In genomic region chr11:116620073-116620472, GRCm38 (mm10) we compare ENCODE assay signal across 12 mouse cellular contexts. TPM values are rescaled to one million over a fixed set of nuclear protein-coding genes. Genes with fewer than 3 reads are reported as not detected.
DNase-seq lines count a peak whose midpoint lies in the region; ATAC-seq lines count a peak whose summit lies in the region.
"Had no signal": no experiment of that assay in that cellular context is flagged by ENCODE, and none has a peak within 500 bp of the region (broad histone marks: within the 10 kb centered on the region; RNA-seq: fewer than 3 reads in every experiment).

No protein-coding gene starts in this region.

- no peaks in the 10 kb centered on the region for H3K36me3 ChIP-seq in heart, embryonic 10.5 days
- H3K36me3 ChIP-seq in liver, embryonic 15.5 days (replicated peaks) = no peaks in the 10 kb centered on the region
- H3K36me3 ChIP-seq in stomach, embryonic 16.5 days (ENCODE audit: control insufficient read depth, insufficient read depth, low read length) = no peaks in the 10 kb centered on the region

- H3K4me1 ChIP-seq in heart, embryonic 10.5 days = peaks cover 98% of the 10 kb centered on the region
- H3K4me1 ChIP-seq in liver, embryonic 15.5 days (replicated peaks) = peaks cover 99% of the 10 kb centered on the region
- peaks cover 62% of the 10 kb centered on the region for H3K4me1 ChIP-seq in stomach, embryonic 16.5 days (ENCODE audit: control insufficient read depth, insufficient read depth, low read length)

- ATAC-seq in liver, embryonic 15.5 days (ENCODE audit: insufficient read depth) = peak; percentile 65
- ATAC-seq in stomach, embryonic 16.5 days (ENCODE audit: insufficient read depth, low FRiP score) = no peak

- WGBS in heart, embryonic 10.5 days = 15% methylated on average over 9 of the region's 9 CpGs
- 15% methylated on average over 9 of the region's 9 CpGs for WGBS in liver, embryonic 15.5 days (ENCODE audit: insufficient replicate concordance)
- 35% methylated on average over 9 of the region's 9 CpGs for WGBS in stomach, embryonic 16.5 days

- H3K9ac ChIP-seq in liver, embryonic 15.5 days = peak overlapping the region; percentile 93
- H3K9ac ChIP-seq in stomach, embryonic 16.5 days (ENCODE audit: low read length) = 0 out of 2 replicates have a peak overlapping the region, but pooled peaks have one; percentile 8

- H3K4me2 ChIP-seq in liver, embryonic 15.5 days = peak overlapping the region; percentile 93
- no peak overlapping the region for H3K4me2 ChIP-seq in stomach, embryonic 16.5 days (ENCODE audit: low read depth, low read length)

- peak overlapping the region; percentile 63 for H3K27ac ChIP-seq in heart, embryonic 10.5 days
- peak overlapping the region; percentile 93 for H3K27ac ChIP-seq in liver, embryonic 15.5 days (replicated peaks)
- H3K27ac ChIP-seq in stomach, embryonic 16.5 days (ENCODE audit: low read length) = no peak overlapping the region

- DNase-seq in heart, embryonic 10.5 days (ENCODE audit: low spot score) = peak; percentile 87
- DNase-seq in heart, adult 9 months (ENCODE audit: low spot score in 2 of 2) = no peak
- peak; percentile 10 to 60 for DNase-seq in spleen, postnatal 36 days (ENCODE audit: low spot score in 2 of 2)
- no peak for DNase-seq in spleen, postnatal 14 days (ENCODE audit: low spot score in 2 of 2)
- DNase-seq in gastrocnemius, adult 18-20 months (ENCODE audit: low spot score) = no peak
- no peak for DNase-seq in urinary bladder, adult 18-20 months (ENCODE audit: low spot score in 2 of 2)
- DNase-seq: adrenal gland, adult 8-10 months had no signal

- no peaks in the 10 kb centered on the region for H3K9me3 ChIP-seq in heart, embryonic 10.5 days
- no peaks in the 10 kb centered on the region for H3K9me3 ChIP-seq in liver, embryonic 15.5 days (replicated peaks)
- no peaks in the 10 kb centered on the region for H3K9me3 ChIP-seq in stomach, embryonic 16.5 days (replicated peaks; ENCODE audit: control insufficient read depth, low read length)

- H3K27me3 ChIP-seq in heart, embryonic 10.5 days (ENCODE audit: insufficient read depth, poor library complexity, severe bottlenecking) = no peaks in the 10 kb centered on the region
- H3K27me3 ChIP-seq in liver, embryonic 15.5 days = no peaks in the 10 kb centered on the region
- H3K27me3 ChIP-seq in stomach, embryonic 16.5 days (ENCODE audit: control insufficient read depth, insufficient read depth, low read length) = no peaks in the 10 kb centered on the region

- peak overlapping the region; percentile 1; the same call in 1 of the 2 replicates for H3K4me3 ChIP-seq in heart, embryonic 10.5 days
- H3K4me3 ChIP-seq in liver, embryonic 15.5 days (replicated peaks) = peak overlapping the region; percentile 88
- H3K4me3 ChIP-seq in stomach, embryonic 16.5 days (replicated peaks; ENCODE audit: low read length) = no peak overlapping the region

RNA-seq across cellular contexts. Expression of gene Rhbdf2, which starts 6.7 kb away (rescaled TPM):
- 6.7 and 8.7 TPM in 2 replicates for polyA plus RNA-seq in heart, embryonic 10.5 days (2016; fragmentation: Nextera tagmentation; extraction: Ambion mirVana)
- 7.2 and 7.5 TPM in 2 replicates for polyA plus RNA-seq in liver, embryonic 15.5 days (2015; fragmentation: Nextera tagmentation; extraction: Ambion mirVana)
- 8.2 and 9.3 TPM in 2 replicates for polyA plus RNA-seq in stomach, embryonic 16.5 days (2015; fragmentation: Nextera tagmentation; extraction: Ambion mirVana)
- total RNA-seq in gastrocnemius, adult 18-20 months (2021) = 10 to 100 TPM; 11.2 to 11.9 TPM

RNA-seq across cellular contexts. Expression of gene Prcd, which starts 33.3 kb away (rescaled TPM):
- polyA plus RNA-seq in heart, embryonic 10.5 days (2016; fragmentation: Nextera tagmentation; extraction: Ambion mirVana) = 0.60 and 0.78 TPM in 2 replicates
- polyA plus RNA-seq in liver, embryonic 15.5 days (2015; fragmentation: Nextera tagmentation; extraction: Ambion mirVana) = 0.16 and 0.29 TPM in 2 replicates
- polyA plus RNA-seq in stomach, embryonic 16.5 days (2015; fragmentation: Nextera tagmentation; extraction: Ambion mirVana) = 1.1 and 1.6 TPM in 2 replicates
- total RNA-seq in gastrocnemius, adult 18-20 months (2021) = under 1 TPM; 0.34 to 0.50 TPM

RNA-seq across cellular contexts. Expression of gene Aanat, which starts 33.8 kb away (rescaled TPM):
- not detected in 2 replicates for polyA plus RNA-seq in heart, embryonic 10.5 days (2016; fragmentation: Nextera tagmentation; extraction: Ambion mirVana)
- not detected in 2 replicates for polyA plus RNA-seq in liver, embryonic 15.5 days (2015; fragmentation: Nextera tagmentation; extraction: Ambion mirVana)
- not detected in 2 replicates for polyA plus RNA-seq in stomach, embryonic 16.5 days (2015; fragmentation: Nextera tagmentation; extraction: Ambion mirVana)
- total RNA-seq in gastrocnemius, adult 18-20 months (2021) = not detected
- total RNA-seq: adrenal gland, adult 8-10 months; hematopoietic stem cell, adult 5-6 weeks had no signal
- polyA plus RNA-seq: embryonic facial prominence, embryonic 11.5 days; stomach, embryonic 14.5 days had no signal

RNA-seq across cellular contexts. Expression of gene Cygb, which starts 34.0 kb away (rescaled TPM):
- 1.0 and 2.8 TPM in 2 replicates for polyA plus RNA-seq in heart, embryonic 10.5 days (2016; fragmentation: Nextera tagmentation; extraction: Ambion mirVana)
- 0.84 and 1.0 TPM in 2 replicates for polyA plus RNA-seq in liver, embryonic 15.5 days (2015; fragmentation: Nextera tagmentation; extraction: Ambion mirVana)
- 19.6 and 24.8 TPM in 2 replicates for polyA plus RNA-seq in stomach, embryonic 16.5 days (2015; fragmentation: Nextera tagmentation; extraction: Ambion mirVana)
- 10 to 100 TPM; 10.5 to 15.0 TPM for total RNA-seq in gastrocnemius, adult 18-20 months (2021)
- total RNA-seq: hematopoietic stem cell, adult 5-6 weeks had no signal

RNA-seq across cellular contexts. Expression of gene Ube2o, which starts 38.8 kb away (rescaled TPM):
- 8.5 and 10.3 TPM in 2 replicates for polyA plus RNA-seq in heart, embryonic 10.5 days (2016; fragmentation: Nextera tagmentation; extraction: Ambion mirVana)
- polyA plus RNA-seq in liver, embryonic 15.5 days (2015; fragmentation: Nextera tagmentation; extraction: Ambion mirVana) = 38.1 and 51.7 TPM in 2 replicates
- polyA plus RNA-seq in stomach, embryonic 16.5 days (2015; fragmentation: Nextera tagmentation; extraction: Ambion mirVana) = 4.8 and 5.1 TPM in 2 replicates
- 10 to 100 TPM; 22.9 to 25.2 TPM for total RNA-seq in gastrocnemius, adult 18-20 months (2021)

Comparison
In these comparisons a context has a peak if more than half of its experiments do, and no peak if none do; other contexts are left out.
1. DNase-seq: peak in heart, embryonic 10.5 days (single experiment) and spleen, postnatal 36 days (2 of 2); none in heart, adult 9 months (0 of 2), spleen, postnatal 14 days (0 of 2), gastrocnemius, adult 18-20 months (single experiment) and urinary bladder, adult 18-20 months (0 of 2).